Mouse (Mus musculus): ENCODE measurements around the gene Rhot1.

- no peak for TF ChIP-seq CTCF (IDR thresholded peaks at IDR 0.05; ENCODE audit: borderline replicate concordance, extremely low read depth, insufficient read depth, insufficient read length)
- no peak for TF ChIP-seq POLR2A (IDR thresholded peaks at IDR 0.05; ENCODE audit: borderline replicate concordance, extremely low read depth, insufficient read depth, insufficient read length, poor library complexity, severe bottlenecking)
Observed at GRCm38 (mm10) chr11:80164224-80164623, 44.6 kb upstream of the Rhot1 start.

Data from brain, embryonic 14.5 days (tissue).